Mouse (Mus musculus) lung, postnatal 14 days (tissue): Measurements from ENCODE around the gene Car14.
"Not testable (repeated sequence)": the region's sequence is repeated elsewhere in the genome, so short reads cannot be mapped to it uniquely, and the experiment has no call there.

Source experiments
- DNase-seq: peaks from one replicate; pipeline ENCODE4 v3.0.0; 2021

Car14 gene

GRCm38 (mm10) chr3:95891211-95892065, 13.1 kb downstream of the Car14 start, which contains the start of gene BC028528:
BC028528 (minus strand) TSS chr3:95892005.
- DNase-seq, result peak; percentile 66

- DNase-seq, result no peak
These were observed 14.8 kb downstream of the Car14 start for GRCm38 (mm10) chr3:95889664-95890063.

GRCm38 (mm10) chr3:95887596-95887995, 16.9 kb downstream of the Car14 start:
- DNase-seq, result no peak

GRCm38 (mm10) chr3:95884400-95884799, 20.1 kb downstream of the Car14 start:
- no peak for DNase-seq

- peak; percentile 87 for DNase-seq
These were observed 21.6 kb downstream of the Car14 start for GRCm38 (mm10) chr3:95882816-95883425.

- peak; percentile 89 for DNase-seq
These were observed 22.3 kb downstream of the Car14 start, which contains the start of gene Ciart for GRCm38 (mm10) chr3:95881979-95882815. Ciart (minus strand) TSS chr3:95882251.

- DNase-seq, result no peak
These were observed 25.4 kb downstream of the Car14 start for GRCm38 (mm10) chr3:95879063-95879462.

GRCm38 (mm10) chr3:95872048-95872447, 32.4 kb downstream of the Car14 start:
- DNase-seq, result no peak

- peak; percentile 83 for DNase-seq
These were observed 33.1 kb downstream of the Car14 start, which contains the start of gene Mrps21 for GRCm38 (mm10) chr3:95871392-95871867. Mrps21 (minus strand) TSS chr3:95871519.

GRCm38 (mm10) chr3:95870976-95871375, 33.5 kb downstream of the Car14 start:
- no peak for DNase-seq

- DNase-seq, result no peak
These were observed 37.1 kb downstream of the Car14 start for GRCm38 (mm10) chr3:95867408-95867807.

- no peak for DNase-seq
These were observed 38.4 kb downstream of the Car14 start for GRCm38 (mm10) chr3:95866071-95866470.

- no peak for DNase-seq
These were observed 38.9 kb downstream of the Car14 start for GRCm38 (mm10) chr3:95865571-95865970.

GRCm38 (mm10) chr3:95865050-95865449, 39.4 kb downstream of the Car14 start:
- no peak for DNase-seq

GRCm38 (mm10) chr3:95863578-95863977, 40.9 kb downstream of the Car14 start:
- DNase-seq, result no peak

- peak; percentile 91 for DNase-seq
These were observed 42.7 kb downstream of the Car14 start for GRCm38 (mm10) chr3:95861796-95862195.

GRCm38 (mm10) chr3:95861216-95861615, 43.3 kb downstream of the Car14 start:
- peak; percentile 27 for DNase-seq

- no peak for DNase-seq
These were observed 44.2 kb downstream of the Car14 start for GRCm38 (mm10) chr3:95860323-95860722.

GRCm38 (mm10) chr3:95858278-95858677, 46.2 kb downstream of the Car14 start:
- not testable (repeated sequence) for DNase-seq

GRCm38 (mm10) chr3:95857050-95857449, 47.4 kb downstream of the Car14 start:
- DNase-seq, result not testable (repeated sequence)

GRCm38 (mm10) chr3:95856115-95856514, 48.4 kb downstream of the Car14 start:
- DNase-seq, result no peak

GRCm38 (mm10) chr3:95855502-95856089, 48.9 kb downstream of the Car14 start, which contains the start of gene Prpf3:
Prpf3 (minus strand) TSS chr3:95855885.
- DNase-seq, result peak; percentile 95
